Mouse (Mus musculus): ENCODE results near the gene Gstp3. TPM values are rescaled to one million over a fixed set of nuclear protein-coding genes. Genes with fewer than 3 reads are reported as not detected.
"Not testable (repeated sequence)": the region's sequence is repeated elsewhere in the genome, so short reads cannot be mapped to it uniquely, and the experiment has no call there.

The Gstp3 gene
- total RNA-seq, 4 experiments from 2014 or later: not detected

GRCm38 (mm10) chr19:4090446-4090845, 31.1 kb upstream of the Gstp3 start:
- DNase-seq (ENCODE audit: low spot score in 2 of 2): no peak

- DNase-seq (ENCODE audit: low spot score in 2 of 2): no peak
Measured at GRCm38 (mm10) chr19:4089128-4089527, 29.8 kb upstream of the Gstp3 start.

- DNase-seq (ENCODE audit: low spot score in 2 of 2): no peak
Measured at GRCm38 (mm10) chr19:4088146-4088545, 28.8 kb upstream of the Gstp3 start.

- no peak for DNase-seq (ENCODE audit: low spot score in 2 of 2)
Measured at GRCm38 (mm10) chr19:4087090-4087489, 27.7 kb upstream of the Gstp3 start.

- DNase-seq (ENCODE audit: low spot score in 2 of 2): no peak
Measured at GRCm38 (mm10) chr19:4086156-4086555, 26.8 kb upstream of the Gstp3 start.

- DNase-seq (ENCODE audit: low spot score in 2 of 2): no peak
Measured at GRCm38 (mm10) chr19:4084984-4085383, 25.6 kb upstream of the Gstp3 start.

- DNase-seq (ENCODE audit: low spot score in 2 of 2): no peak
Measured at GRCm38 (mm10) chr19:4083826-4084225, 24.5 kb upstream of the Gstp3 start.

- DNase-seq (ENCODE audit: low spot score in 2 of 2): no peak
Measured at GRCm38 (mm10) chr19:4083316-4083715, 23.9 kb upstream of the Gstp3 start.

GRCm38 (mm10) chr19:4082219-4082965, 23.0 kb upstream of the Gstp3 start:
- no peak for DNase-seq (ENCODE audit: low spot score in 2 of 2)

- DNase-seq (ENCODE audit: low spot score in 2 of 2): no peak
Measured at GRCm38 (mm10) chr19:4081394-4081793, 22.0 kb upstream of the Gstp3 start, which contains the start of gene Cabp2. Cabp2 (plus strand) TSS chr19:4081578.

- no peak for DNase-seq (ENCODE audit: low spot score in 2 of 2)
Measured at GRCm38 (mm10) chr19:4080511-4081009, 21.2 kb upstream of the Gstp3 start.

GRCm38 (mm10) chr19:4079594-4079993, 20.2 kb upstream of the Gstp3 start:
- no peak for DNase-seq (ENCODE audit: low spot score in 2 of 2)

GRCm38 (mm10) chr19:4075531-4075930, 16.2 kb upstream of the Gstp3 start:
- no peak for DNase-seq (ENCODE audit: low spot score in 2 of 2)

GRCm38 (mm10) chr19:4072706-4073424, 13.5 kb upstream of the Gstp3 start:
- no peak for DNase-seq (ENCODE audit: low spot score in 2 of 2)

GRCm38 (mm10) chr19:4071406-4071805, 12.0 kb upstream of the Gstp3 start:
- DNase-seq (ENCODE audit: low spot score in 2 of 2): no peak

GRCm38 (mm10) chr19:4070756-4071155, 11.4 kb upstream of the Gstp3 start:
- no peak for DNase-seq (ENCODE audit: low spot score in 2 of 2)

- no peak for DNase-seq (ENCODE audit: low spot score in 2 of 2)
Measured at GRCm38 (mm10) chr19:4070311-4070710, 10.9 kb upstream of the Gstp3 start.

- DNase-seq (ENCODE audit: low spot score in 2 of 2): no peak
Measured at GRCm38 (mm10) chr19:4068717-4069410, 9.5 kb upstream of the Gstp3 start.

- DNase-seq (ENCODE audit: low spot score in 2 of 2): not testable (repeated sequence)
Measured at GRCm38 (mm10) chr19:4068242-4068641, 8.9 kb upstream of the Gstp3 start.

- DNase-seq (ENCODE audit: low spot score in 2 of 2): no peak
Measured at GRCm38 (mm10) chr19:4066877-4067276, 7.5 kb upstream of the Gstp3 start.

- no peak for DNase-seq (ENCODE audit: low spot score in 2 of 2)
Measured at GRCm38 (mm10) chr19:4066280-4066679, 6.9 kb upstream of the Gstp3 start.

GRCm38 (mm10) chr19:4064501-4064900, 5.1 kb upstream of the Gstp3 start:
- DNase-seq (ENCODE audit: low spot score in 2 of 2): not testable (repeated sequence)
